Mouse (Mus musculus) hindbrain, embryonic 10.5 days (tissue): ENCODE data around the gene Med15. TPM values are rescaled to one million over a fixed set of nuclear protein-coding genes. Genes with fewer than 3 reads are reported as not detected.

Experiments used
- DNase-seq: peaks from one replicate; pipeline ENCODE4 v3.0.0-alpha.2; 2017; ENCODE audit warnings: low spot score
- H3K27ac ChIP-seq: fragments of 300-500 bp; sonication (generic); 2 replicates; pipeline ENCODE4 v1.5.1; 2016; ENCODE audit warnings: mild to moderate bottlenecking, moderate library complexity
- H3K27me3 ChIP-seq: fragments of 300-500 bp; sonication (generic); 2 replicates; pipeline ENCODE4 v1.6.1; 2016; ENCODE audit warnings: mild to moderate bottlenecking; ENCODE audit not compliant: poor library complexity, insufficient read depth, severe bottlenecking
- H3K36me3 ChIP-seq: fragments of 300-500 bp; sonication (generic); 2 replicates; pipeline ENCODE4 v1.6.1; 2016; ENCODE audit warnings: mild to moderate bottlenecking, moderate library complexity
- H3K4me1 ChIP-seq: fragments of 300-500 bp; sonication (generic); replicated peaks from 2 replicates; pipeline ENCODE4 v1.6.1; 2016; ENCODE audit warnings: mild to moderate bottlenecking
- H3K4me3 ChIP-seq: fragments of 300-500 bp; sonication (generic); 2 replicates; pipeline ENCODE4 v1.5.1; 2016; ENCODE audit warnings: mild to moderate bottlenecking, moderate library complexity
- H3K9me3 ChIP-seq: fragments of 300-500 bp; sonication (generic); 2 replicates; pipeline ENCODE4 v1.6.1; 2016; ENCODE audit warnings: mild to moderate bottlenecking, moderate library complexity
- WGBS: fragments of 180-500 bp; shearing (Covaris S2); methylation state at CpG from one replicate; pipeline ENCODE4 v1.1.7; 2016; 5-methylcytosine and 5-hydroxymethylcytosine counted together
- polyA plus RNA-seq: library from polyadenylated mRNA; unstranded; fragments of >200 nt; fragmentation: Nextera tagmentation; extraction: Ambion mirVana; gene quantifications from 2 replicates; pipeline ENCODE4 v1.2.1, GENCODE M21; 2016

The Med15 gene
- polyA plus RNA-seq, 1 experiment from 2014 or later, result 54.2 TPM

DNA sequence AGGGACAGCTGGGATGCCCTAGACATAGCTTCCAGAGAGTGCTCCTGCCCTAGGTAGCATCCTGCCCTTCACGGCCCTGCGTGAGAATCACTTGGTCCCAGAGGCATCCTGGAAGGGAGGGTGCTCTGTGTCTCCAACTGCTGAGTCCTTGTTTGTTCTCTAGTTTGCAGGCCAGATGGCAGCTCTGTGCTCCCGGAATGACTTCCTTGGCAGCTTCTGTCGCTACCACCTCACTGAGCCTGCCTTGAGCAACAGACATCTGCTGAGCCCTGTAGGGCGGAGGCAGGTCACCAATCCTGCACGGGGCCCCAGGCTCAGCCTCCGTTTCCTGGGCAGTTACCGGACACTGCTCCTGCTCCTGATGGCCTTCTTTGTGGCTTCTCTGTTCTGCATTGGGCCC lies 90.4 kb downstream of the Med15 start:
- H3K4me1 ChIP-seq, result peaks cover 15% of the 10 kb centered on the region
- no peak for DNase-seq
- 0 out of 2 replicates have a peak overlapping the region, but pooled peaks have one; percentile 0 for H3K27ac ChIP-seq
- 81% methylated on average over 8 of the region's 8 CpGs for WGBS
- H3K4me3 ChIP-seq, result no peak overlapping the region
- no peaks in the 10 kb centered on the region for H3K9me3 ChIP-seq
- no peaks in the 10 kb centered on the region for H3K27me3 ChIP-seq
- H3K36me3 ChIP-seq, result peaks cover 67% of the 10 kb centered on the region

DNA sequence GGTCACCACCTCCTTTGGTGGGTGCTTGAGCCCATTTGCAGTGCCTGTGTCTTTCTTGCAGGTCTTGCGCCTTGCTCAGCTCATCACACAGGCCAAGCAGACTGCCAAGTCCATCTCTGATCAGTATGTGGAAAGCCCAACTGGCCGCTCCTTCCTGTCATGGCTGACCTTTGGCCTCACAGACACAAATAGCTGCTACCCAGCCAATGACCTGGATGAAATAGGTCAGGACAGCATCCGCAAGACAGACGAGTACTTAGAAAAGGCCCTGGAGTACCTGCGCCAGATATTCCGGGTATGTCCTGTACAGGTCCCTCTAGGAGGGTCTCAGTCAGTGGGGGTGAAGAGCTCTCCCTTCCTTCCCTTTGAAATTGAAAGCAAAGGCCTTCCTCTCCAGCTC lies 91.4 kb downstream of the Med15 start:
- Histone ChIP-seq H3K27ac (no peak overlapping the region), H3K4me1 (peaks cover 5% of the 10 kb centered on the region; the same call in 1 of the 2 replicates), H3K4me3 (no peak overlapping the region), H3K27me3 (no peaks in the 10 kb centered on the region), H3K9me3 (no peaks in the 10 kb centered on the region), H3K36me3 (peaks cover 77% of the 10 kb centered on the region)
- 78% methylated on average over 6 of the region's 6 CpGs for WGBS
- no peak for DNase-seq

DNA sequence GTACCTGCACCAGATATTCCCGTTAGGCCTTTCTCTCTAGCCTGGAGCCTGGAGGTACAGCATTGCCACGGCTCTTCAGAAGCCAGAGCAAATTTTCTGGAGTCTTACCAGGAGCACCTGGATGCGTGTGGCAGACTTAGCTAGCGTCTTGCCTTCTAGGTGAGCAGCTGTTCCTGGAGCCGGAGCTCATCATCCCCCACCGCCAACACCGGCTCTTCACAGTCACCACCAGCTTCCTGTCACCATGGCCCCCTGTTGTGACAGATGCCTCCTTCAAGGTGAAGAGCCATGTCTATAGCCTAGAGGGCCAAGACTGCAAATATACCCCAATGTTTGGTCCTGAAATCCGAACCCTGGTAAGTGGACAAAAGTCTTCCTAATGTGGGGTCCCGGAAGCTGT lies 92.0 kb downstream of the Med15 start:
- H3K36me3 ChIP-seq, result peaks cover 82% of the 10 kb centered on the region
- 93% methylated on average over 9 of the region's 9 CpGs for WGBS
- H3K4me3 ChIP-seq, result no peak overlapping the region
- no peaks in the 10 kb centered on the region for H3K9me3 ChIP-seq
- no peak overlapping the region for H3K27ac ChIP-seq
- no peak for DNase-seq
- no peaks in the 10 kb centered on the region for H3K4me1 ChIP-seq
- H3K27me3 ChIP-seq, result no peaks in the 10 kb centered on the region

DNA sequence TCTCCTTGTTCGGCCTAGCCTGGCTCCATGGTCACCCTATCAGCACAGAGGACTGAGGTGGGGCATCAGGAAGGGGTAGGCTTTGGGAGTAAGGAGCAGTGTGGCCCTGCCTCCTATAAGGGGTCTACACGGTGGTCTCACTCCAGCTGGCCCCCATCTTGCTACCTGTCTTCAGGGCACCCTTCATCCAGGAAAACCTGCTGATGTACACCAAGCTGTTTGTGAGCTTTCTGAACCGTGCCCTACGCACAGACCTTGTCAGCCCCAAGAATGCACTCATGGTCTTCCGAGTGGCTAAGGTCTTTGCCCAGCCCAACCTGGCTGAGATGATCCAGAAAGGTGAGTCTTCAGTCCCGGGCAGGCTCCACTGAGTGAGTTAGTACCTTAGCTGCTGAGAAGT lies 92.7 kb downstream of the Med15 start:
- Histone ChIP-seq H3K36me3 (peaks cover 89% of the 10 kb centered on the region), H3K4me3 (no peak overlapping the region), H3K4me1 (no peaks in the 10 kb centered on the region), H3K27ac (no peak overlapping the region), H3K9me3 (no peaks in the 10 kb centered on the region), H3K27me3 (no peaks in the 10 kb centered on the region)
- 96% methylated on average over 6 of the region's 6 CpGs for WGBS
- no peak for DNase-seq

DNA sequence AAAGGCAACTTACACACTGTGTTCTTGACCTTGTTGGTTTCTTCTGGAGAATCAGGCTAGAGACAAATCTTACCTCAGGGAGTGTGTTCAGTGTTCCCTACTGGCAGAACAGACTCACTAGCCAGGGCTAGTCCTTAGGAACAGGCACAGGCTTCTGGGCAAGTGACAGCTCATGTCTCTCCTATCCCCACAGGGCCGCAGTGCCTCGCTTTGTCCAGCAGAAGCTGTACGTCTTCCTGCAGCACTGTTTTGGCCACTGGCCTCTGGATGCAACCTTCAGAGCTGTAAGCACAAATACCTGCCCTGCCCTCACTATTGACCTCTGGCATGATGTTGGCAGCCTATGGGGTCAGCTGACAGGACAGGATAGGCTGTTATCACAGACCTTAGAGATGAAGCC lies 93.6 kb downstream of the Med15 start:
- Histone ChIP-seq H3K4me3 (no peak overlapping the region), H3K27ac (no peak overlapping the region), H3K9me3 (no peaks in the 10 kb centered on the region), H3K27me3 (no peaks in the 10 kb centered on the region), H3K4me1 (no peaks in the 10 kb centered on the region), H3K36me3 (peaks cover 96% of the 10 kb centered on the region)
- 95% methylated on average over 3 of the region's 3 CpGs for WGBS
- DNase-seq, result no peak

DNA sequence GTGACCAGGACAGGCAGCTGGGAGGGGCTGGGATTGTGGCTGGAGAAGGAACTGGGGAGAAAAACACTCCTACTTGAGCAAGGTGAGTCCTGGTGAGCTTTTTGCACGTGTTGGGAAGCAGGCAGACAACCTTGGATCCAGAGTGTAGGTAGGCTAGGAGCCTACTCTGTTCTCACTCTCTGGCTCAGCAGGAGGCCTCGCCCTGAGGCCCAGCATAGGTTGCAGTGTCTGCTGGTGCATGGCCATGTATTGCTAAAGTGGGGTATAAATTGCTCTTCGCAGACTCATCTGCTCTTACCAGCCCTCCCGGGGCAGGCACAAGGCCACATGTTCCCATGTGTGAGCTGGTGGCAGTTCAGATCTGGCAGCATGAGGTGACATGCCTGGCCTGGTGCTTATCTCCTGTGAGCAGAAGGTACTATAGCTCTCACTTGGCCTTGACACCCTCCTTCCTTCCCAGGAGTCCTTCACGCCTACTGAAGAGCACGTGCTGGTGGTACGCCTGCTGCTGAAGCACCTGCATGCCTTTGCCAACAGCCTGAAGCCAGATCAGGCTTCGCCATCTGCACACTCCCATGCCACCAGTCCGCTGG lies 94.6 kb downstream of the Med15 start:
- Histone ChIP-seq H3K4me3 (no peak overlapping the region), H3K36me3 (peaks cover 96% of the 10 kb centered on the region)

DNA sequence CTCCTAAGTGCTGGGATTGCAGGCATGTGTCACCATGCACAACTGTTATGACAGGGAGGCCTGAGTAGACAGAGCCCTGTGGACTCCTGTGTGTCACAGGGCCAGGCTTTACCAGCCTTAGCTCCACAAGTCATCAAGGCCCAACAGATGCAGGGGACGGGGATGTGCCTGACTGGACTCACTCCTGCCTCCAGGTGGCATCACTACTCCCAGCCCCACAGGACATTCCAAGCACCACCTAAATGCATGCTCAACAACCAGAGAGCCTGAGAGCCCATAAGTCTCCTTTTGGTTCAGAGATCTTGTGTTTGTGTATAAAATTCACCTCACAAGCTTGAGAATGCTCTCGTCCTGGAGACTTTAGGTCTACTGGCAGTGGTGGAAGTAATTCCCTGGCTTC lies 95.1 kb downstream of the Med15 start:
- Histone ChIP-seq H3K27me3 (no peaks in the 10 kb centered on the region), H3K36me3 (peaks cover 96% of the 10 kb centered on the region), H3K9me3 (no peaks in the 10 kb centered on the region), H3K27ac (no peak overlapping the region), H3K4me1 (no peaks in the 10 kb centered on the region), H3K4me3 (no peak overlapping the region)
- DNase-seq, result no peak
- WGBS, result 85% methylated on average over 2 of the region's 2 CpGs

More for the DNA sequence above, 94.6 kb downstream of the Med15 start:
- 94% methylated on average over 9 of the region's 9 CpGs for WGBS
- H3K4me1 ChIP-seq, result no peaks in the 10 kb centered on the region
- no peak overlapping the region for H3K27ac ChIP-seq
- DNase-seq, result no peak
- H3K9me3 ChIP-seq, result no peaks in the 10 kb centered on the region
- no peaks in the 10 kb centered on the region for H3K27me3 ChIP-seq

DNA sequence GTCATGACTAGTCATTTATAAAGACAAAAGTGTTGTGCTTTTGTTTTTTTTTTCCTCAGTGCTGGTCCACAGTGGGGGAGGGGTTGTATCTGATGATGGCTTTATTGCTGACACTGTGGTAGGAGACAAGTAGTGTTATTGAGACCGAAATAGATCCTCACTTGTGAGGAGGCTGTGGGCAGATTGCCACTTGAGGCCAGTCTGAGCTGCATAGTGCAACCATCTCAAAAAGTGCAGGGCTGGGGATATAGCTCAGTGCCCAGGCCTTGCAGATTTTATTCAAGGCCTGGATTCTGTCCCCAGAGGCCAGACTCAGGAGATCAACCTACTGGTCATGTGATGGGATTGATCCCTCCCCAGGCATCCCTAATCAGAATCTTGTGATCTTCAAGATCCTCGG lies 95.8 kb downstream of the Med15 start:
- DNase-seq, result no peak
- 88% methylated on average over 2 of the region's 2 CpGs for WGBS
- H3K4me3 ChIP-seq, result no peak overlapping the region
- no peaks in the 10 kb centered on the region for H3K27me3 ChIP-seq
- H3K27ac ChIP-seq, result no peak overlapping the region
- no peaks in the 10 kb centered on the region for H3K4me1 ChIP-seq
- no peaks in the 10 kb centered on the region for H3K9me3 ChIP-seq
- peaks cover 96% of the 10 kb centered on the region for H3K36me3 ChIP-seq

DNA sequence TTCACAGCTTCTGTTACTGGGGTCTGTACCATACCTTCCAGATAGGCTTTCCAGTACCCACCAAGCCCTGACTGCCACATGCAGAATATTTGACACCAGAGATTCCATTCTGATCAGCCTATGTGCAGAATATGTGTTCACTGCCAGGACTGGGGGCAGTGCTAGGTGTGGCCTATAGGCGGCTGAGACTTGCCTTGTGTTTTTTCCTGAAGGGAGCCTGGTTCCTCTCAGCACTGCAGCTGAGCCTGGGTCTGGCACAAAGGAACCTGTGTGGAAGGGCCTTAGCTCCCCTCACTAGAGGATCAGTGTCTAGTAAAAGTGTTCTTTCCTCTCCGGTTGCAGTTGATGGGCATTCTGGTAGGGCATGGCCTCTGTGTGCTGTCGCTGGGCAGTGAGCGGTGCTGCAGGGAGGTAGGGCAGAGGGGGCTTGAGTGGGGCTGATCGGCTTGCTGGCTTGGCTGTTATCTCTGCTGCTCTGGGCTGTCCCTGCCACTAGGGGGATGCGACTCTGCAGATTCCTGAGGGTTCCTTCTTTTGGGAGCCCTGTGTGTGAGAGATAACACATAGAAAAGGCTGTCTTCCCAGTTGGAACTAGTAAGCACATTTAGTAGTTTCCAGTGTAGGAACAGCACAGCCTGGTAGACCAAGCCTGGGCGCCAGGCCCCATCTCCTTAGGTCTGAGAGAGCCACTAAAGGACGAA lies 99.1 kb downstream of the Med15 start:
- WGBS, result 76% methylated on average over 8 of the region's 8 CpGs
- Histone ChIP-seq H3K27ac (no peak overlapping the region), H3K27me3 (no peaks in the 10 kb centered on the region), H3K9me3 (no peaks in the 10 kb centered on the region), H3K4me1 (no peaks in the 10 kb centered on the region), H3K36me3 (peaks cover 98% of the 10 kb centered on the region), H3K4me3 (no peak overlapping the region)
- no peak for DNase-seq

DNA sequence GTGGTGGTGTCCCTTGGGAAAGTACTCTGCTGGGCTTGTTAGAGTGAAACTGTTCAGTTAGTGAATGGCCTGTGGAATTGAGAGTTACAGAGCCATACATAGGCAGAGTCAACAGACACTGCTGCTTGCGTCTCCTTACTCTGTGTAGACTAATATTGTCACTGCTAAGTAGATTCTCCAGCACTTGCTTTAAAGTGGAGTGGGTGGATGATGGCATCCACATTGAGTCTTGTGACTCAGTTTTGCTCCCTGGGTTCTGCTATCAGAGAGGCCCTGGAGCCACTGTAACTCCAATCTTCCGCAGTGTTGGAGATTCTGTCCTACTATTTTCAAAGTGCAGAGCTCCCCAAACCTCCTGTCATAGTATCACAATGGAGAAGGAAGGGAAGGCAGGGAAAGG lies 100.1 kb downstream of the Med15 start:
- no peak for DNase-seq
- H3K4me1 ChIP-seq, result no peaks in the 10 kb centered on the region
- no peaks in the 10 kb centered on the region for H3K9me3 ChIP-seq
- H3K36me3 ChIP-seq, result peaks cover 98% of the 10 kb centered on the region
- H3K27me3 ChIP-seq, result no peaks in the 10 kb centered on the region
- WGBS, result 97% methylated on average over 2 of the region's 2 CpGs
- H3K27ac ChIP-seq, result no peak overlapping the region
- H3K4me3 ChIP-seq, result no peak overlapping the region

DNA sequence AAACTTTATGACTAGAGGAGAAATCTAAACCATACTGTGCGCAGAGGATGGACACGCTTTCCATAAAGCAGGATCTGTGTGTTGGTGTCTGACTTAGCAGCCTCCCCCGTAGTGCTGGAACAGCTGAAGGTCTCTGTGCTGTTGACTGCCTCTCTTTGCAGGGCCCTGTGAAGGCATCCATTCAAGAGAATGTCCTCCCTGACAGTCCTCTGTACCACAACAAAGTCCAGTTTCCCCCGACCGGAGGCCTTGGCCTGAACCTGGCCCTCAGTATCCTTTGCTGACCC lies 106.5 kb downstream of the Med15 start:
- no peak for DNase-seq
- WGBS, result 94% methylated on average over 5 of the region's 5 CpGs
- Histone ChIP-seq H3K27ac (no peak overlapping the region), H3K4me1 (no peaks in the 10 kb centered on the region), H3K9me3 (no peaks in the 10 kb centered on the region), H3K27me3 (no peaks in the 10 kb centered on the region), H3K36me3 (peaks cover 99% of the 10 kb centered on the region), H3K4me3 (no peak overlapping the region)

DNA sequence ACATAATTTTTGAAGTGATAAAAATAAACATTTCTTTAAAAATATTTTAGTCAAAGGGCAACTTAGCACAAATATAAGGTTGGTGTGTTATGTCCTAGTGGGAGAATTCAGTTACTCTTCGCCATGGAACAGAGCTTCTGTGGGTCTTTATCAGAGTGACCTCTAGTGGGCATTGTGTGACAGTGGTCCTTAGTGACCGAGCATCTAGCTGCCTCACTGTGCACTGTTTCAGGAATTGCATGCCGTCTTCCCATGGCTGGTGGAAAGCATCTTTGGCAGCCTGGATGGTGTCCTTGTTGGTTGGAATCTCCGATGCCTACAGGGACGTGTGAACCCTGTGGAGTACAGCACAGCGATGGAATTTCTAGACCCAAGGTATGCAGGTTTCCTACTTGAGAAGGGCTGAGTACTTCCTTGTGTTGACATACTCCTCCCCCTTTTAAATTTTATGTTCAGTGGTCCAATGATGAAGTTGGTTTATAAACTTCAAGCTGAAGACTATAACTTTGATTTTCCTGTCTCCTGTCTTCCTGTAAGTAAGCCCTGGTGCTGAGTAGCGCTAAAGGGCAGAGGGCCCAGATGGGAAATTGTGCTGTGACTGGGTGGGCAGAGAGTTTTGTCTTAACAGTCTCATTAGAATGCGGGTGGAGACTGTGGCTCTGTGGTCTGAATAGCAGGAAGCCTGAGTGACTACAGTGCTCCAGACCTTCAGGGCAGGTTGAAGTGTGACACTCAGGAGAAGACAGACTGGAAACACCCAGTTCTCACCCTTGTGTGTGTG lies 107.0 kb downstream of the Med15 start:
- H3K9me3 ChIP-seq, result no peaks in the 10 kb centered on the region
- 73% methylated on average over 8 of the region's 8 CpGs for WGBS
- no peaks in the 10 kb centered on the region for H3K27me3 ChIP-seq
- no peak for DNase-seq
- peaks cover 2% of the 10 kb centered on the region for H3K4me1 ChIP-seq
- peaks cover 95% of the 10 kb centered on the region for H3K36me3 ChIP-seq
- H3K27ac ChIP-seq, result no peak overlapping the region
- no peak overlapping the region for H3K4me3 ChIP-seq

DNA sequence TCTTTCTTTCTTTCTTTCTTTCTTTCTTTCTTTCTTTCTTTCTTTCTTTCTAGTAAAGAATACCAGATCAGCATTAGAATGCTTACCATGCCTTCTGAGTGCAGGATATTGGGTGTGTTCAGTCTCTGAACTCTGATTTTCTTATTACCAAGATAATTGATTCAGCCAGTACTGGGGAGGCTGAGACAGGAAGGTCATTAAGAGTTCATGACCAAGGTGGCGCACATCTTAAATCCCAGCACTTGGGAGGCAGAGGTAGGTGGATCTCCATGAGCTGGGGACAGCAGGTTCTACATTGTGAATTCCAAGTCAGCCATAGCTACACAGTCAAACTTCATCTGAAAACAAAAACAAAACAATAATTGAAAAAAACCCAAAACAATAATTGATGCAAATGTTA lies 110.8 kb downstream of the Med15 start:
- peaks cover 58% of the 10 kb centered on the region for H3K36me3 ChIP-seq
- DNase-seq, result no peak
- 93% methylated on average over 1 of the region's 1 CpGs for WGBS
- no peak overlapping the region for H3K27ac ChIP-seq
- no peaks in the 10 kb centered on the region for H3K9me3 ChIP-seq
- peaks cover 3% of the 10 kb centered on the region; the same call in 1 of the 2 replicates for H3K27me3 ChIP-seq
- no peak overlapping the region for H3K4me3 ChIP-seq
- peaks cover 16% of the 10 kb centered on the region for H3K4me1 ChIP-seq
